ENCODE assay signal across 24 mouse cellular contexts in genomic region chr6:33886941-33887340, GRCm38 (mm10).
A peak's percentile ranks its signal among the peaks of the same experiment; 100 is the strongest.
DNase-seq lines count a peak whose midpoint lies in the region; TF ChIP-seq lines count a peak whose summit lies in the region.
"Had no signal": no experiment of that assay in that cellular context is flagged by ENCODE, and none has a peak within 500 bp of the region (broad histone marks: within the 10 kb centered on the region; RNA-seq: fewer than 3 reads in every experiment).

No protein-coding gene starts in this region.

- DNase-seq in frontal cortex, adult 2 months (ENCODE audit: extremely low spot score in 1 of 2, low spot score in 1 of 2), result peak; percentile 11 to 33
- DNase-seq in frontal cortex, postnatal 25 days (ENCODE audit: low spot score in 2 of 2), result no peak
- DNase-seq in left cerebral cortex, postnatal 36 days (ENCODE audit: low spot score in 2 of 2), result peak; percentile 26 to 49
- DNase-seq in left cerebral cortex, postnatal 4 days, result no peak
- DNase-seq in brain, adult 2 months (ENCODE audit: low read depth, low spot score), result peak; percentile 68
- DNase-seq in lung, adult 2 months, result no peak
- DNase-seq: adrenal gland, postnatal 10 days; adrenal gland, postnatal 36 days; B cell, adult 2 months; cerebellum, adult 11 months; cerebellum, adult 2 months; cerebellum, adult 9-11 months; cerebellum, postnatal 25 days; forebrain, postnatal 0 days; gastrocnemius, postnatal 25 days; heart, adult 18-20 months; heart, postnatal 10 days; heart, postnatal 36 days had no signal

- H3K4me1 ChIP-seq in lung, adult 2 months (ENCODE audit: control insufficient read depth, insufficient read depth, low read length), result peaks cover under 1% of the 10 kb centered on the region; the same call in 1 of the 2 replicates
- H3K4me1 ChIP-seq: embryonic facial prominence, embryonic 12.5 days; embryonic facial prominence, embryonic 15.5 days; hindbrain, embryonic 10.5 days had no signal

- 89% methylated on average over 2 of the region's 2 CpGs for WGBS in lung, adult 2 months

- H3K4me3 ChIP-seq in lung, adult 2 months (replicated peaks; ENCODE audit: extremely low read depth, low read depth, low read length), result no peak overlapping the region
- H3K4me3 ChIP-seq: embryonic facial prominence, embryonic 12.5 days; embryonic facial prominence, embryonic 15.5 days; heart, embryonic 12.5 days; heart, embryonic 15.5 days; hindbrain, embryonic 10.5 days; hindbrain, embryonic 13.5 days had no signal

- TF ChIP-seq POLR2A in lung, adult 2 months (IDR thresholded peaks at IDR 0.05; ENCODE audit: borderline replicate concordance, extremely low read depth, low read depth, low read length), result no peak

- intact Hi-C loops in left cerebral cortex, postnatal 36 days (cut with DNase I), result no loop called here
- intact Hi-C loops in left cerebral cortex, postnatal 4 days (cut with DNase I), result no loop called here

- TF ChIP-seq CTCF in lung, adult 2 months (IDR thresholded peaks at IDR 0.05; ENCODE audit: insufficient read depth, low read length), result no peak

Comparison
In these comparisons a context has a peak if more than half of its experiments do, and no peak if none do; other contexts are left out.
1. DNase-seq: peak in frontal cortex, adult 2 months (2 of 2), left cerebral cortex, postnatal 36 days (2 of 2) and brain, adult 2 months (single experiment); none in frontal cortex, postnatal 25 days (0 of 2), left cerebral cortex, postnatal 4 days (single experiment) and lung, adult 2 months (single experiment).